Mouse (Mus musculus): ENCODE measurements around the gene Shcbp1l. TPM values are rescaled to one million over a fixed set of nuclear protein-coding genes. Genes with fewer than 3 reads are reported as not detected.
"Not testable (repeated sequence)": the region's sequence is repeated elsewhere in the genome, so short reads cannot be mapped to it uniquely, and the experiment has no call there.

Shcbp1l gene
- total and polyA plus RNA-seq, 3 experiments, result 0.59 to 1.6 TPM; not detected in 1

- DNase-seq (ENCODE audit: extremely low read depth); H3K79me2 ChIP-seq (replicated peaks; ENCODE audit: control insufficient read depth, extremely low read depth, insufficient read depth, poor library complexity, severe bottlenecking); H3K27ac ChIP-seq (ENCODE audit: insufficient read depth, low read depth); H3K9ac ChIP-seq (ENCODE audit: insufficient read depth, low read depth); in situ Hi-C loops (cut with MboI; ENCODE audit: low pct_ligation_motif_present, low pct_unique_long_range_greater_than_20kb, low sequenced_read_pairs); H3K27me3 ChIP-seq (replicated peaks); H3K4me3 ChIP-seq (replicated peaks in 1 of 3; ENCODE audit: low read depth in 2 of 3, low read length in 2 of 3, poor library complexity in 1 of 3); dilution Hi-C loops (cut with MboI; ENCODE audit: extremely low pct_ligation_motif_present, extremely low pct_unique_long_range_greater_than_20kb, low sequenced_read_pairs); H3K36me3 ChIP-seq (replicated peaks in 1 of 2; ENCODE audit: control insufficient read depth in 1 of 2, insufficient read depth in 1 of 2, low read length in 1 of 2); H3K4me1 ChIP-seq (ENCODE audit: control insufficient read depth in 1 of 2, insufficient read depth in 2 of 2); H3K4me2 ChIP-seq (ENCODE audit: insufficient read depth, low read depth, poor library complexity, severe bottlenecking); H3K9me3 ChIP-seq (replicated peaks; ENCODE audit: low read length): not testable (repeated sequence)
Measured at GRCm38 (mm10) chr1:153415742-153416141, 9.2 kb upstream of the Shcbp1l start.

GRCm38 (mm10) chr1:153416271-153416832, 8.6 kb upstream of the Shcbp1l start:
- H3K9me3 ChIP-seq (replicated peaks; ENCODE audit: low read length); H3K27ac ChIP-seq (ENCODE audit: insufficient read depth, low read depth); in situ Hi-C loops (cut with MboI; ENCODE audit: low pct_ligation_motif_present, low pct_unique_long_range_greater_than_20kb, low sequenced_read_pairs); H3K9ac ChIP-seq (ENCODE audit: insufficient read depth, low read depth); H3K4me3 ChIP-seq (replicated peaks in 1 of 3; ENCODE audit: low read depth in 2 of 3, low read length in 2 of 3, poor library complexity in 1 of 3); DNase-seq (ENCODE audit: extremely low read depth); H3K79me2 ChIP-seq (replicated peaks; ENCODE audit: control insufficient read depth, extremely low read depth, insufficient read depth, poor library complexity, severe bottlenecking); H3K4me2 ChIP-seq (ENCODE audit: insufficient read depth, low read depth, poor library complexity, severe bottlenecking); H3K36me3 ChIP-seq (replicated peaks in 1 of 2; ENCODE audit: control insufficient read depth in 1 of 2, insufficient read depth in 1 of 2, low read length in 1 of 2); H3K4me1 ChIP-seq (ENCODE audit: control insufficient read depth in 1 of 2, insufficient read depth in 2 of 2); H3K27me3 ChIP-seq (replicated peaks); dilution Hi-C loops (cut with MboI; ENCODE audit: extremely low pct_ligation_motif_present, extremely low pct_unique_long_range_greater_than_20kb, low sequenced_read_pairs): not testable (repeated sequence)

- H3K27ac ChIP-seq (ENCODE audit: insufficient read depth, low read depth); H3K79me2 ChIP-seq (replicated peaks; ENCODE audit: control insufficient read depth, extremely low read depth, insufficient read depth, poor library complexity, severe bottlenecking); H3K4me2 ChIP-seq (ENCODE audit: insufficient read depth, low read depth, poor library complexity, severe bottlenecking); H3K9me3 ChIP-seq (replicated peaks; ENCODE audit: low read length); H3K9ac ChIP-seq (ENCODE audit: insufficient read depth, low read depth); DNase-seq (ENCODE audit: extremely low read depth); H3K36me3 ChIP-seq (replicated peaks in 1 of 2; ENCODE audit: control insufficient read depth in 1 of 2, insufficient read depth in 1 of 2, low read length in 1 of 2); H3K4me1 ChIP-seq (ENCODE audit: control insufficient read depth in 1 of 2, insufficient read depth in 2 of 2); in situ Hi-C loops (cut with MboI; ENCODE audit: low pct_ligation_motif_present, low pct_unique_long_range_greater_than_20kb, low sequenced_read_pairs); dilution Hi-C loops (cut with MboI; ENCODE audit: extremely low pct_ligation_motif_present, extremely low pct_unique_long_range_greater_than_20kb, low sequenced_read_pairs); H3K27me3 ChIP-seq (replicated peaks); H3K4me3 ChIP-seq (replicated peaks in 1 of 3; ENCODE audit: low read depth in 2 of 3, low read length in 2 of 3, poor library complexity in 1 of 3): not testable (repeated sequence)
Measured at GRCm38 (mm10) chr1:153417805-153418204, 7.2 kb upstream of the Shcbp1l start.

GRCm38 (mm10) chr1:153424271-153424670, 691 bp upstream of the Shcbp1l start:
- in situ Hi-C loops (cut with MboI; ENCODE audit: low pct_ligation_motif_present, low pct_unique_long_range_greater_than_20kb, low sequenced_read_pairs), result no loop called here
- no peaks in the 10 kb centered on the region for H3K36me3 ChIP-seq (replicated peaks in 1 of 2; ENCODE audit: control insufficient read depth in 1 of 2, insufficient read depth in 1 of 2, low read length in 1 of 2)
- dilution Hi-C loops (cut with MboI; ENCODE audit: extremely low pct_ligation_motif_present, extremely low pct_unique_long_range_greater_than_20kb, low sequenced_read_pairs), result no loop called here
- no peak for TF ChIP-seq MAZ (IDR thresholded peaks at IDR 0.05; ENCODE audit: low read depth, low read length)
- TF ChIP-seq USF2 (conservative IDR thresholded peaks at IDR 0.05; ENCODE audit: low read depth, low read length), result no peak
- no peak overlapping the region for H3K9ac ChIP-seq (ENCODE audit: insufficient read depth, low read depth)
- no peak for DNase-seq (ENCODE audit: extremely low read depth)
- H3K9me3 ChIP-seq (replicated peaks; ENCODE audit: low read length), result no peaks in the 10 kb centered on the region
- peak overlapping the region; percentile 72 for H3K4me2 ChIP-seq (ENCODE audit: insufficient read depth, low read depth, poor library complexity, severe bottlenecking)
- H3K79me2 ChIP-seq (replicated peaks; ENCODE audit: control insufficient read depth, extremely low read depth, insufficient read depth, poor library complexity, severe bottlenecking), result no peaks in the 10 kb centered on the region
- peaks cover 5 to 12% of the 10 kb centered on the region in 2 experiments; a peak in 3 of 4 replicates for H3K4me1 ChIP-seq (ENCODE audit: control insufficient read depth in 1 of 2, insufficient read depth in 2 of 2)
- H3K27ac ChIP-seq (ENCODE audit: insufficient read depth, low read depth), result no peak overlapping the region
- H3K27me3 ChIP-seq (replicated peaks), result no peaks in the 10 kb centered on the region
- H3K4me3 ChIP-seq (replicated peaks in 1 of 3; ENCODE audit: low read depth in 2 of 3, low read length in 2 of 3, poor library complexity in 1 of 3), result peak overlapping the region in 1 of 3 experiments; percentile 60
